Mouse (Mus musculus) B cell, adult (primary cell): ENCODE results near the gene Lpxn. TPM values are rescaled to one million over a fixed set of nuclear protein-coding genes. Genes with fewer than 3 reads are reported as not detected.

Experiments
- total RNA-seq: library from RNA; stranded (reverse); gene quantifications from 4 replicates; pipeline ENCODE4 v1.2.4, GENCODE M21; 2023; ENCODE audit not compliant: inconsistent age

The Lpxn gene
- total RNA-seq: 81.9 to 88.1 TPM (median 84.2 TPM) in 4 replicates

GRCm38 (mm10) chr19:12795511-12796327, at the start of gene Lpxn, which contains the start of gene Zfp91:
Gene Lpxn (plus strand): TSS chr19:12796193.
Gene Zfp91 (minus strand): TSS chr19:12796126.

GRCm38 (mm10) chr19:12765308-12765707, 30.7 kb upstream of the Lpxn start, which contains the start of gene Cntf:
Gene Cntf (minus strand): TSS chr19:12765632.

GRCm38 (mm10) chr19:12846382-12846781, 50.4 kb downstream of the Lpxn start, which contains the start of gene Gm5244:
Gene Gm5244 (plus strand): TSS chr19:12846682.

GRCm38 (mm10) chr19:12856983-12857382, 61.0 kb downstream of the Lpxn start, which contains the start of gene Olfr1444:
Gene Olfr1444 (plus strand): TSS chr19:12857283.

Other genes with a start within 250 kb of the Lpxn start
- not detected in 4 replicates for gene Gm4952, start 196.2 kb upstream of the Lpxn start, total RNA-seq
- gene Glyat, start 162.9 kb upstream of the Lpxn start, total RNA-seq: not detected in 4 replicates
- not detected in 4 replicates for gene Olfr1442, start 125.8 kb upstream of the Lpxn start, total RNA-seq
- gene Olfr1443, start 118.1 kb upstream of the Lpxn start, total RNA-seq: not detected in 4 replicates
- gene Keg1, start 100.4 kb upstream of the Lpxn start, total RNA-seq: not detected in 4 replicates
- gene Cntf, start 30.6 kb upstream of the Lpxn start, total RNA-seq: 3.6 to 5.9 TPM (median 4.2 TPM) in 4 replicates
- 85.2 to 90.8 TPM (median 88.5 TPM) in 4 replicates for gene Zfp91, start 67 bp upstream of the Lpxn start, total RNA-seq
- 2.7 to 5.5 TPM (median 4.1 TPM) in 4 replicates for gene Gm5244, start 50.5 kb downstream of the Lpxn start, total RNA-seq
- gene Olfr1444, start 61.1 kb downstream of the Lpxn start, total RNA-seq: 0.61 to 1.3 TPM (median 0.63 TPM) in 4 replicates
- gene Olfr1445, start 87.7 kb downstream of the Lpxn start, total RNA-seq: not detected in 4 replicates
- gene Olfr1446, start 97.3 kb downstream of the Lpxn start, total RNA-seq: not detected in 4 replicates
- gene Olfr1447, start 107.5 kb downstream of the Lpxn start, total RNA-seq: not detected in 4 replicates
- not detected in 4 replicates for gene Olfr1448, start 128.2 kb downstream of the Lpxn start, total RNA-seq
- not detected in 4 replicates for gene Olfr1449, start 134.6 kb downstream of the Lpxn start, total RNA-seq
- gene Olfr1450, start 154.1 kb downstream of the Lpxn start, total RNA-seq: not detected in 4 replicates
- not detected in 4 replicates for gene Olfr1451, start 198.8 kb downstream of the Lpxn start, total RNA-seq
- not detected in 4 replicates for gene Olfr1453, start 232.1 kb downstream of the Lpxn start, total RNA-seq